Mouse (Mus musculus) heart, postnatal 36 days (tissue): ENCODE measurements at regions not wholly inside any gene's neighbourhood (a gene's known extent, or its start where the extent isn't known, plus 50 kb on each side); places are given as distances from the start of the nearest gene placed in this dataset.
A peak's percentile ranks its signal among the peaks of the same experiment; 100 is the strongest.
"Not testable (repeated sequence)": the region's sequence is repeated elsewhere in the genome, so short reads cannot be mapped to it uniquely, and the experiment has no call there.

Experiments used
- DNase-seq, 2 experiments: peaks; one replicate each; pipeline ENCODE4 v3.0.0; 2021 to 2022
- intact Hi-C: fragments of 180-260 bp; cut with DNase I; formaldehyde crosslinking; loops from one replicate; pipeline ENCODE4 v1.15.1; 2025

- intact Hi-C loops: not testable (repeated sequence)
- peak in 1 of 2 experiments; percentile 20 for DNase-seq
Measured at GRCm38 (mm10) chr8:20436956-20437355, 73.9 kb upstream of the Gm15319 start.

GRCm38 (mm10) chr8:20433236-20433635 is 70.2 kb upstream of the Gm15319 start:
- peak in 1 of 2 experiments; percentile 4 for DNase-seq
- intact Hi-C loops: not testable (repeated sequence)

GRCm38 (mm10) chr8:20429469-20429868 is 66.5 kb upstream of the Gm15319 start:
- intact Hi-C loops, DNase-seq: not testable (repeated sequence)

- not testable (repeated sequence) for DNase-seq
Measured at GRCm38 (mm10) chr8:20424903-20425222, 61.9 kb upstream of the Gm15319 start.

GRCm38 (mm10) chr8:20424104-20424902 is 61.3 kb upstream of the Gm15319 start:
- peak; percentile 100 for DNase-seq
- intact Hi-C loops: not testable (repeated sequence)

More at GRCm38 (mm10) chr8:20424903-20425222, 61.9 kb upstream of the Gm15319 start:
- intact Hi-C loops: not testable (repeated sequence)

GRCm38 (mm10) chr8:20420807-20421206 is 57.8 kb upstream of the Gm15319 start:
- DNase-seq: peak in 1 of 2 experiments; percentile 1
- intact Hi-C loops: not testable (repeated sequence)
